Mouse (Mus musculus): Measurements from ENCODE around the gene Scaf4. TPM values are rescaled to one million over a fixed set of nuclear protein-coding genes. Genes with fewer than 3 reads are reported as not detected.

Gene Scaf4
- polyA plus RNA-seq (2015; fragmentation: Nextera tagmentation; extraction: Ambion mirVana), result 22.4 and 22.5 TPM in 2 replicates

GRCm38 (mm10) chr16:90283905-90284891 is at the start of gene Scaf4:
Gene Scaf4 (minus strand): TSS chr16:90284503.
- H3K27ac ChIP-seq (ENCODE audit: low read length), result peak within 1 kb of the TSS; percentile 97
- peaks cover 36% of the 10 kb centered on the region for H3K4me1 ChIP-seq (replicated peaks; ENCODE audit: control insufficient read depth, insufficient read depth, low read length)
- H3K9ac ChIP-seq (ENCODE audit: low read length), result peak within 1 kb of the TSS; percentile 99
- ATAC-seq (ENCODE audit: low read depth), result peak; percentile 97
- no peaks in the 10 kb centered on the region for H3K9me3 ChIP-seq (ENCODE audit: control insufficient read depth, low read length)
- H3K4me2 ChIP-seq (ENCODE audit: low read depth, low read length), result peak within 1 kb of the TSS; percentile 97
- H3K36me3 ChIP-seq (ENCODE audit: control insufficient read depth, insufficient read depth, low read length), result no peaks in the 10 kb centered on the region
- peak within 1 kb of the TSS; percentile 100 for H3K4me3 ChIP-seq (ENCODE audit: low read length)
- no peaks in the 10 kb centered on the region for H3K27me3 ChIP-seq (ENCODE audit: control insufficient read depth, insufficient read depth, low read depth, low read length)
- WGBS, result under 1% methylated on average over 92 of the region's 123 CpGs

GRCm38 (mm10) chr16:90332553-90332952 is 48.2 kb upstream of the Scaf4 start:
- Histone ChIP-seq H3K4me2 (ENCODE audit: low read depth, low read length) (no peak overlapping the region), H3K27me3 (ENCODE audit: control insufficient read depth, insufficient read depth, low read depth, low read length) (no peaks in the 10 kb centered on the region), H3K4me1 (replicated peaks; ENCODE audit: control insufficient read depth, insufficient read depth, low read length) (no peaks in the 10 kb centered on the region; the same call in 1 of the 2 replicates), H3K4me3 (ENCODE audit: low read length) (no peak overlapping the region), H3K9me3 (ENCODE audit: control insufficient read depth, low read length) (no peaks in the 10 kb centered on the region), H3K9ac (ENCODE audit: low read length) (no peak overlapping the region), H3K36me3 (ENCODE audit: control insufficient read depth, insufficient read depth, low read length) (no peaks in the 10 kb centered on the region), H3K27ac (ENCODE audit: low read length) (no peak overlapping the region)
- no peak for ATAC-seq (ENCODE audit: low read depth)
- 52% methylated on average over 6 of the region's 6 CpGs for WGBS

DNA sequence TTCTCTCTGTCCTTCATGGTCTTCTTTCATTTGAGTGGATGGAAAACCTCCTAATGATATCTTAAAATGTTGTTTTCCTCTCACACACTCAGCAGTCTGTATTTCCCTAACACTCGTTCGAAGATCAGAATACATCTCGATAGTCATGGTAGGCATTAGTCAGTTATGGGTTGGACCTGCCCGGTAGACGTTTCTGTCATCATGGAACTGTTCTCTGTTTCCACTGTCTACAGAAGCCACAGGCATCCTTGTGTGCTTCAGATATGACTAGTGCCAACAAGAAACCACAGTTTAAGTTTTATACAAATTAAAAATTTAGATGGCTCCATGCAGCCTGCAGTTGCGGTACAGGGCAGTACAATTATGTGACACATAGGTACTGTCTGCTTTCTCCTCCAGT is 46.7 kb upstream of the Scaf4 start:
- Histone ChIP-seq H3K4me1 (replicated peaks; ENCODE audit: control insufficient read depth, insufficient read depth, low read length) (no peaks in the 10 kb centered on the region; the same call in 1 of the 2 replicates), H3K9me3 (ENCODE audit: control insufficient read depth, low read length) (no peaks in the 10 kb centered on the region), H3K36me3 (ENCODE audit: control insufficient read depth, insufficient read depth, low read length) (no peaks in the 10 kb centered on the region), H3K27ac (ENCODE audit: low read length) (no peak overlapping the region), H3K4me3 (ENCODE audit: low read length) (no peak overlapping the region), H3K27me3 (ENCODE audit: control insufficient read depth, insufficient read depth, low read depth, low read length) (no peaks in the 10 kb centered on the region), H3K9ac (ENCODE audit: low read length) (no peak overlapping the region), H3K4me2 (ENCODE audit: low read depth, low read length) (no peak overlapping the region)
- WGBS, result 85% methylated on average over 6 of the region's 6 CpGs
- ATAC-seq (ENCODE audit: low read depth), result no peak

GRCm38 (mm10) chr16:90329511-90329910 is 45.2 kb upstream of the Scaf4 start:
- no peaks in the 10 kb centered on the region for H3K36me3 ChIP-seq (ENCODE audit: control insufficient read depth, insufficient read depth, low read length)
- no peaks in the 10 kb centered on the region for H3K9me3 ChIP-seq (ENCODE audit: control insufficient read depth, low read length)
- no peak overlapping the region for H3K4me3 ChIP-seq (ENCODE audit: low read length)
- H3K9ac ChIP-seq (ENCODE audit: low read length), result no peak overlapping the region
- H3K27me3 ChIP-seq (ENCODE audit: control insufficient read depth, insufficient read depth, low read depth, low read length), result no peaks in the 10 kb centered on the region
- H3K27ac ChIP-seq (ENCODE audit: low read length), result no peak overlapping the region
- ATAC-seq (ENCODE audit: low read depth), result no peak
- no peaks in the 10 kb centered on the region; the same call in 1 of the 2 replicates for H3K4me1 ChIP-seq (replicated peaks; ENCODE audit: control insufficient read depth, insufficient read depth, low read length)
- H3K4me2 ChIP-seq (ENCODE audit: low read depth, low read length), result no peak overlapping the region
- 53% methylated on average over 8 of the region's 8 CpGs for WGBS

GRCm38 (mm10) chr16:90322850-90323528 is 38.7 kb upstream of the Scaf4 start:
- no peaks in the 10 kb centered on the region for H3K27me3 ChIP-seq (ENCODE audit: control insufficient read depth, insufficient read depth, low read depth, low read length)
- peak; percentile 78 for ATAC-seq (ENCODE audit: low read depth)
- WGBS, result 27% methylated on average over 8 of the region's 8 CpGs
- H3K4me3 ChIP-seq (ENCODE audit: low read length), result no peak overlapping the region
- H3K27ac ChIP-seq (ENCODE audit: low read length), result no peak overlapping the region
- H3K9me3 ChIP-seq (ENCODE audit: control insufficient read depth, low read length), result no peaks in the 10 kb centered on the region
- H3K4me2 ChIP-seq (ENCODE audit: low read depth, low read length), result no peak overlapping the region
- no peaks in the 10 kb centered on the region for H3K4me1 ChIP-seq (replicated peaks; ENCODE audit: control insufficient read depth, insufficient read depth, low read length)
- H3K9ac ChIP-seq (ENCODE audit: low read length), result no peak overlapping the region
- no peaks in the 10 kb centered on the region for H3K36me3 ChIP-seq (ENCODE audit: control insufficient read depth, insufficient read depth, low read length)

DNA sequence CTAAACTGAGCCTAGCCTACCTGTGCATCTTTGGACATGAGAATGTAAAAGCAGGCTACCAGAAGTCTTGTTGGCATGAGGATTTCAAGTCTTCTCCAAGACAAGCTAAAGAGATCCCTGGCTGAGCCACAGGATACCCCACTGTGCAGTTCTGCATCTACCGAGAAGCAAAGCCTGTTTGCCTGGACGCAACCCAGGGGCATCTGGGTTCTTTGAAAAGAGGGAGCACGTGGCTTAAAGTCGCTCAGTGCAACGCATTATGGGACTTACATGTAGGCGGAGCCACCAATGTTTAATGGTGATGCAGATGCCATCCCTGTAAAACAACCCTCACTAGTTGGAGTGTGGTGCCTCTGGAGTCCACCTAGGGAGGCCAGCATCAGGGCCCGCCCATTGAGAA is 35.0 kb upstream of the Scaf4 start:
- Histone ChIP-seq H3K27ac (ENCODE audit: low read length) (no peak overlapping the region), H3K9ac (ENCODE audit: low read length) (no peak overlapping the region), H3K27me3 (ENCODE audit: control insufficient read depth, insufficient read depth, low read depth, low read length) (no peaks in the 10 kb centered on the region), H3K4me1 (replicated peaks; ENCODE audit: control insufficient read depth, insufficient read depth, low read length) (no peaks in the 10 kb centered on the region), H3K4me2 (ENCODE audit: low read depth, low read length) (no peak overlapping the region), H3K9me3 (ENCODE audit: control insufficient read depth, low read length) (no peaks in the 10 kb centered on the region), H3K4me3 (ENCODE audit: low read length) (no peak overlapping the region), H3K36me3 (ENCODE audit: control insufficient read depth, insufficient read depth, low read length) (no peaks in the 10 kb centered on the region)
- ATAC-seq (ENCODE audit: low read depth), result no peak
- 77% methylated on average over 7 of the region's 7 CpGs for WGBS

DNA sequence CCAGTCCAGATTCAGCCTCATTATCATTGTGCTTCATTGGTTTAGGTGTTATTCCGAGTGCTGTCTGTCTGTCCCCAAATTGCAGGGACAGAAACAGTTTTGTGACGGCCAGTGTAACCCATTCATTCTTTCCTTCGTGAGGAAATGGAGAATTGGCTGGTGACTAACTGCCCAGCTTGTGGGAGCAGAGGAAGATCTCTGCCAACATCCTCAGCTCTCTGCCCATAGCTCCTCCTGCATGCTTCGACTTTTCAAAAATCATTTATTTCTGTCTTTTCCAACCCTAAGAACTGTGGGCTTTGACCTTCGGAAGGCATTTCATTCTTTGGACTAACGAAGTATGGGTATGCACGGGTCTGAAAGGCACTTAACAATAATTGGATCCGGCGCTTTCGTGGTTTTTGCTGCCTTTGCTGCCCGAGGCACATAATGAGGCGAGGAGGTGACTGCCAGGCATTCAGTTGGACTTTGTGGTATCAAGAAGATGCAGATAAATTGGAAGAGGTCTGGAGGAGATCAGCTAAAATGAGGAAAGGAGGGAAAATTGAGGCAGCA is 34.1 kb upstream of the Scaf4 start:
- Histone ChIP-seq H3K4me2 (ENCODE audit: low read depth, low read length) (no peak overlapping the region), H3K36me3 (ENCODE audit: control insufficient read depth, insufficient read depth, low read length) (no peaks in the 10 kb centered on the region), H3K4me1 (replicated peaks; ENCODE audit: control insufficient read depth, insufficient read depth, low read length) (no peaks in the 10 kb centered on the region), H3K27me3 (ENCODE audit: control insufficient read depth, insufficient read depth, low read depth, low read length) (no peaks in the 10 kb centered on the region), H3K4me3 (ENCODE audit: low read length) (no peak overlapping the region), H3K9me3 (ENCODE audit: control insufficient read depth, low read length) (no peaks in the 10 kb centered on the region), H3K27ac (ENCODE audit: low read length) (no peak overlapping the region), H3K9ac (ENCODE audit: low read length) (no peak overlapping the region)
- no peak for ATAC-seq (ENCODE audit: low read depth)
- 79% methylated on average over 12 of the region's 12 CpGs for WGBS

DNA sequence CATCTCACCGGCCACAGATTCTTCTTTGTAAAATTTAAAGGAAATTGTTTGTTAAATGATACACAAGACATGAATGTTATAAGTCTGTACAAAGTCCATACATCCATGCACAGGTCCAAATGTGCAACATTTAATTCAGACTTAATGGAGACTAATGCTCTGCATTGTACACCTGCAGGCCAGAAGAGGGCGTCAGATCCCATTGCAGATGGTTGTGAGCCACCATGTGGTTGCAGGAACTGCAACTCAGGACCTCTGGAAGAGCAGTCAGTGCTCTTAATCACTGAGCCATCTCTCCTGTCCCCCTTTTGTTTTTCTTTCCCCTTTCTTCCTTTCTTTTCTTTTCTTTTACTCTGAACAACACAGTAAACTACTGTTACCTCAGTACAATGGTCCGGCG is 33.5 kb upstream of the Scaf4 start:
- Histone ChIP-seq H3K27ac (ENCODE audit: low read length) (no peak overlapping the region), H3K4me2 (ENCODE audit: low read depth, low read length) (no peak overlapping the region), H3K27me3 (ENCODE audit: control insufficient read depth, insufficient read depth, low read depth, low read length) (no peaks in the 10 kb centered on the region), H3K4me3 (ENCODE audit: low read length) (no peak overlapping the region), H3K9ac (ENCODE audit: low read length) (no peak overlapping the region), H3K36me3 (ENCODE audit: control insufficient read depth, insufficient read depth, low read length) (no peaks in the 10 kb centered on the region), H3K9me3 (ENCODE audit: control insufficient read depth, low read length) (no peaks in the 10 kb centered on the region), H3K4me1 (replicated peaks; ENCODE audit: control insufficient read depth, insufficient read depth, low read length) (no peaks in the 10 kb centered on the region)
- ATAC-seq (ENCODE audit: low read depth), result no peak
- 80% methylated on average over 4 of the region's 4 CpGs for WGBS

DNA sequence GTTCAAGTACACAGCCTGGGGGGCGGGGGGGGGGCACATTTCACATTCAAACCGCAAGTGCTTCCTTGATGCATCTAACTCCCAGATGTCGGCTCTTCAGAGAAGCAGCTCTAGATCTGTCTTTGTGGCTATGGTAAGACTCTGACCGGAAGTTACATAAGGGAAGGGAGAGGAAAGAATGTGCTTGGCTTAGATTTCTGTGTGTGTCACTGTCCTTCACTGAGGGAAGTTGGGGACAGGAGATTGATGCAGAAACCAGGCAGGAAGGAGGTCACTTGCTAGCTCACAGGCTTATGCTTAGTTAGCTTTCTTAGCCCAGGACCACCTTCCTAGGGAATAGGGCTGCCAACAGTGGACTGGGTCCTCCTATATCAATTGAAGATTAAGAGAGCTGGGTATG is 31.6 kb upstream of the Scaf4 start:
- WGBS, result 73% methylated on average over 4 of the region's 4 CpGs
- ATAC-seq (ENCODE audit: low read depth), result no peak
- no peaks in the 10 kb centered on the region for H3K4me1 ChIP-seq (replicated peaks; ENCODE audit: control insufficient read depth, insufficient read depth, low read length)
- H3K36me3 ChIP-seq (ENCODE audit: control insufficient read depth, insufficient read depth, low read length), result no peaks in the 10 kb centered on the region
- no peak overlapping the region for H3K4me2 ChIP-seq (ENCODE audit: low read depth, low read length)
- no peak overlapping the region for H3K9ac ChIP-seq (ENCODE audit: low read length)
- H3K27me3 ChIP-seq (ENCODE audit: control insufficient read depth, insufficient read depth, low read depth, low read length), result no peaks in the 10 kb centered on the region
- no peak overlapping the region for H3K27ac ChIP-seq (ENCODE audit: low read length)
- H3K4me3 ChIP-seq (ENCODE audit: low read length), result no peak overlapping the region
- no peaks in the 10 kb centered on the region for H3K9me3 ChIP-seq (ENCODE audit: control insufficient read depth, low read length)

All from lung, embryonic 16.5 days (tissue).